Mouse (Mus musculus): ENCODE measurements around the gene Pomgnt2.
"Not testable (repeated sequence)": the region's sequence is repeated elsewhere in the genome, so short reads cannot be mapped to it uniquely, and the experiment has no call there.

Gene Pomgnt2

GRCm38 (mm10) chr9:121997010-121997409 lies at the start of gene Pomgnt2:
Pomgnt2 (minus strand) TSS chr9:121997110.
- in situ Hi-C loops (cut with MboI, MseI), result loop anchor here (25.0 kb wide), 1 partner anchor 160 kb away; the partner anchor contains the start of gene Ccdc13

GRCm38 (mm10) chr9:122039848-122040247 lies 42.9 kb upstream of the Pomgnt2 start:
- in situ Hi-C loops (cut with MboI, MseI), result no loop called here

GRCm38 (mm10) chr9:122038631-122039030 lies 41.7 kb upstream of the Pomgnt2 start:
- in situ Hi-C loops (cut with MboI, MseI), result no loop called here

- in situ Hi-C loops (cut with MboI, MseI), result no loop called here
Measured at GRCm38 (mm10) chr9:122036496-122037054, 39.7 kb upstream of the Pomgnt2 start.

- in situ Hi-C loops (cut with MboI, MseI), result no loop called here
Measured at GRCm38 (mm10) chr9:122035807-122036206, 38.9 kb upstream of the Pomgnt2 start.

GRCm38 (mm10) chr9:122034949-122035348 lies 38.0 kb upstream of the Pomgnt2 start:
- in situ Hi-C loops (cut with MboI, MseI), result no loop called here

GRCm38 (mm10) chr9:122032071-122032470 lies 35.2 kb upstream of the Pomgnt2 start:
- in situ Hi-C loops (cut with MboI, MseI), result no loop called here

GRCm38 (mm10) chr9:122030706-122031105 lies 33.8 kb upstream of the Pomgnt2 start:
- in situ Hi-C loops (cut with MboI, MseI), result no loop called here

GRCm38 (mm10) chr9:122029765-122030164 lies 32.9 kb upstream of the Pomgnt2 start:
- in situ Hi-C loops (cut with MboI, MseI), result no loop called here

- in situ Hi-C loops (cut with MboI, MseI), result no loop called here
Measured at GRCm38 (mm10) chr9:122027914-122028745, 31.2 kb upstream of the Pomgnt2 start.

GRCm38 (mm10) chr9:122027081-122027913 lies 30.4 kb upstream of the Pomgnt2 start:
- in situ Hi-C loops (cut with MboI, MseI), result no loop called here

- in situ Hi-C loops (cut with MboI, MseI), result no loop called here
Measured at GRCm38 (mm10) chr9:122025855-122026590, 29.1 kb upstream of the Pomgnt2 start.

GRCm38 (mm10) chr9:122024419-122024818 lies 27.5 kb upstream of the Pomgnt2 start:
- in situ Hi-C loops (cut with MboI, MseI), result no loop called here

- in situ Hi-C loops (cut with MboI, MseI), result no loop called here
Measured at GRCm38 (mm10) chr9:122023873-122024272, 27.0 kb upstream of the Pomgnt2 start.

GRCm38 (mm10) chr9:122022776-122023175 lies 25.9 kb upstream of the Pomgnt2 start:
- in situ Hi-C loops (cut with MboI, MseI), result no loop called here

- in situ Hi-C loops (cut with MboI, MseI), result no loop called here
Measured at GRCm38 (mm10) chr9:122021581-122021980, 24.7 kb upstream of the Pomgnt2 start.

GRCm38 (mm10) chr9:122021171-122021570 lies 24.3 kb upstream of the Pomgnt2 start:
- in situ Hi-C loops (cut with MboI, MseI), result not testable (repeated sequence)

GRCm38 (mm10) chr9:122020321-122020720 lies 23.4 kb upstream of the Pomgnt2 start:
- in situ Hi-C loops (cut with MboI, MseI), result no loop called here

GRCm38 (mm10) chr9:122018782-122019395 lies 22.0 kb upstream of the Pomgnt2 start:
- in situ Hi-C loops (cut with MboI, MseI), result no loop called here

- in situ Hi-C loops (cut with MboI, MseI), result no loop called here
Measured at GRCm38 (mm10) chr9:122018079-122018478, 21.2 kb upstream of the Pomgnt2 start.

GRCm38 (mm10) chr9:122014241-122014667 lies 17.3 kb upstream of the Pomgnt2 start:
- in situ Hi-C loops (cut with MboI, MseI), result no loop called here
